Mouse (Mus musculus): ENCODE results near the gene Thy1.

GRCm38 (mm10) chr9:44066785-44067225 lies 23.6 kb downstream of the Thy1 start, which contains the start of gene Usp2:
- TF ChIP-seq CEBPB (IDR thresholded peaks at IDR 0.05; ENCODE audit: insufficient read depth, poor library complexity, severe bottlenecking): peak; percentile 55; the same call in 1 of the 2 replicates
- TF ChIP-seq SRF (IDR thresholded peaks at IDR 0.05; ENCODE audit: control insufficient read depth, insufficient read length, low read depth): no peak
- TF ChIP-seq POLR2A (IDR thresholded peaks at IDR 0.05; ENCODE audit: insufficient read length, low read depth): peak; percentile 80
- peak; percentile 94 for TF ChIP-seq MAX (IDR thresholded peaks at IDR 0.05; ENCODE audit: low read depth)
- TF ChIP-seq USF1 (IDR thresholded peaks at IDR 0.05; ENCODE audit: low read depth): peak; percentile 89
- TF ChIP-seq TCF3 (IDR thresholded peaks at IDR 0.05; ENCODE audit: insufficient read length, low read depth): no peak
- TF ChIP-seq TCF12 (IDR thresholded peaks at IDR 0.05; ENCODE audit: insufficient read depth, poor library complexity, severe bottlenecking): no peak
- peak in 1 of 3 experiments; percentile 10 for TF ChIP-seq MYOD1 (IDR thresholded peaks at IDR 0.05; ENCODE audit: control insufficient read depth in 1 of 3, insufficient read length in 2 of 3, low read depth in 2 of 3)
- TF ChIP-seq POLR2AphosphoS2 (IDR thresholded peaks at IDR 0.05; ENCODE audit: insufficient read length, low read depth): peak; percentile 63
- no peak for TF ChIP-seq MYOG (IDR thresholded peaks at IDR 0.05; ENCODE audit: control insufficient read depth in 1 of 3, insufficient read depth in 1 of 3, insufficient read length in 2 of 3, low read depth in 2 of 3)
- no peak for TF ChIP-seq REST (IDR thresholded peaks at IDR 0.05; ENCODE audit: insufficient read depth, insufficient read length)
- no peak for TF ChIP-seq E2F4 (IDR thresholded peaks at IDR 0.05; ENCODE audit: insufficient read depth)
